Comparison of ENCODE assay signal across 24 mouse cellular contexts in genomic region chr6:54941149-54941548, GRCm38 (mm10). TPM values are rescaled to one million over a fixed set of nuclear protein-coding genes. Genes with fewer than 3 reads are reported as not detected.
DNase-seq lines count a peak whose midpoint lies in the region; ATAC-seq and TF ChIP-seq lines count a peak whose summit lies in the region.
"Had no signal": no experiment of that assay in that cellular context is flagged by ENCODE, and none has a peak within 500 bp of the region (broad histone marks: within the 10 kb centered on the region; RNA-seq: fewer than 3 reads in every experiment).

No protein-coding gene starts in this region.

- no peaks in the 10 kb centered on the region for H3K9me3 ChIP-seq in hindbrain, embryonic 12.5 days (replicated peaks)
- H3K9me3 ChIP-seq in forebrain, embryonic 14.5 days (replicated peaks; ENCODE audit: control insufficient read depth, low read length) = no peaks in the 10 kb centered on the region
- H3K9me3 ChIP-seq: embryonic facial prominence, embryonic 13.5 days; embryonic facial prominence, embryonic 15.5 days; forebrain, embryonic 10.5 days; forebrain, embryonic 12.5 days; forebrain, embryonic 15.5 days had no signal

- peak overlapping the region; percentile 15 for H3K27ac ChIP-seq in bone marrow macrophage, adult 2 months (ENCODE audit: insufficient read depth, low read depth, low read length)
- peak overlapping the region; percentile 63; the same call in 1 of the 2 replicates for H3K27ac ChIP-seq in brown adipose tissue, adult 24 weeks (replicated peaks; ENCODE audit: low read depth, low read length)
- H3K27ac ChIP-seq in hindbrain, embryonic 12.5 days = no peak overlapping the region
- H3K27ac ChIP-seq in forebrain, embryonic 14.5 days (ENCODE audit: low read depth, low read length) = no peak overlapping the region
- H3K27ac ChIP-seq: embryonic facial prominence, embryonic 13.5 days; embryonic facial prominence, embryonic 15.5 days; forebrain, embryonic 10.5 days; forebrain, embryonic 12.5 days; forebrain, embryonic 15.5 days had no signal

- no peak for TF ChIP-seq POLR2A in bone marrow macrophage, adult 2 months (IDR thresholded peaks at IDR 0.05; ENCODE audit: borderline replicate concordance, low read depth, low read length)

- TF ChIP-seq CTCF in bone marrow macrophage, adult 2 months (IDR thresholded peaks at IDR 0.05; ENCODE audit: low read depth, low read length) = no peak

- peaks cover 43% of the 10 kb centered on the region for H3K4me1 ChIP-seq in bone marrow macrophage, adult 2 months (ENCODE audit: control insufficient read depth, insufficient read depth, low read length)
- peaks cover 29% of the 10 kb centered on the region for H3K4me1 ChIP-seq in brown adipose tissue, adult 24 weeks (ENCODE audit: control insufficient read depth, insufficient read depth, insufficient read length, low read length)
- 0 out of 2 replicates have a peak, but pooled peaks cover 6% of the 10 kb centered on the region for H3K4me1 ChIP-seq in hindbrain, embryonic 12.5 days
- H3K4me1 ChIP-seq in forebrain, embryonic 14.5 days (ENCODE audit: control insufficient read depth, insufficient read depth, low read length) = no peaks in the 10 kb centered on the region
- H3K4me1 ChIP-seq: forebrain, embryonic 12.5 days; forebrain, embryonic 15.5 days had no signal

- no peak for DNase-seq in forebrain, embryonic 14.5 days (ENCODE audit: low spot score)
- no peak for DNase-seq in frontal cortex, postnatal 10 days (ENCODE audit: low spot score in 2 of 2)
- DNase-seq: adrenal gland, adult 2 months; adrenal gland, postnatal 10 days; adrenal gland, postnatal 25 days; cerebellum, adult 11 months; cerebellum, adult 18-20 months; cerebellum, adult 8-10 months; cerebellum, adult 9-11 months; cerebellum, postnatal 14 days; cerebellum, postnatal 36 days; embryo, embryonic 11 days; forebrain, postnatal 0 days had no signal

- H3K9ac ChIP-seq in hindbrain, embryonic 12.5 days = no peak overlapping the region
- no peak overlapping the region for H3K9ac ChIP-seq in forebrain, embryonic 14.5 days (ENCODE audit: low read length)
- H3K9ac ChIP-seq: embryonic facial prominence, embryonic 13.5 days; embryonic facial prominence, embryonic 15.5 days; forebrain, embryonic 12.5 days; forebrain, embryonic 15.5 days; forebrain, postnatal 0 days had no signal

- 96% methylated on average over 6 of the region's 6 CpGs for WGBS in hindbrain, embryonic 12.5 days
- WGBS in forebrain, embryonic 14.5 days = 94% methylated on average over 6 of the region's 6 CpGs

- no peak overlapping the region for H3K4me2 ChIP-seq in hindbrain, embryonic 12.5 days (replicated peaks)
- H3K4me2 ChIP-seq in forebrain, embryonic 14.5 days (ENCODE audit: low read length) = no peak overlapping the region
- H3K4me2 ChIP-seq: embryonic facial prominence, embryonic 13.5 days; embryonic facial prominence, embryonic 15.5 days; forebrain, embryonic 12.5 days; forebrain, embryonic 15.5 days had no signal

- no peaks in the 10 kb centered on the region for H3K36me3 ChIP-seq in hindbrain, embryonic 12.5 days
- no peaks in the 10 kb centered on the region for H3K36me3 ChIP-seq in forebrain, embryonic 14.5 days (ENCODE audit: control insufficient read depth, insufficient read depth, low read length)
- H3K36me3 ChIP-seq: forebrain, embryonic 10.5 days; forebrain, embryonic 12.5 days; forebrain, embryonic 15.5 days had no signal

- peak; percentile 70 for ATAC-seq in megakaryocyte, adult 5-6 weeks (ENCODE audit: poor library complexity, severe bottlenecking)
- ATAC-seq in monocyte, adult 5-6 weeks (replicated peaks; ENCODE audit: insufficient number of reproducible peaks, low FRiP score, low TSS enrichment, poor library complexity, severe bottlenecking) = 0 out of 2 replicates have a peak, but pooled peaks have one; percentile 45
- ATAC-seq in hindbrain, embryonic 12.5 days (ENCODE audit: low FRiP score) = no peak
- ATAC-seq in forebrain, embryonic 14.5 days = no peak
- ATAC-seq: forebrain, embryonic 15.5 days; forebrain, postnatal 0 days had no signal

- H3K27me3 ChIP-seq in hindbrain, embryonic 12.5 days = peaks cover 26% of the 10 kb centered on the region
- peaks cover 6% of the 10 kb centered on the region; the same call in 1 of the 2 replicates for H3K27me3 ChIP-seq in forebrain, embryonic 14.5 days (replicated peaks; ENCODE audit: control insufficient read depth, insufficient read depth, low read length)

- no peak overlapping the region for H3K4me3 ChIP-seq in bone marrow macrophage, adult 2 months (ENCODE audit: insufficient read depth, low read length)
- no peak overlapping the region for H3K4me3 ChIP-seq in brown adipose tissue, adult 24 weeks (ENCODE audit: insufficient read depth, low read depth, low read length)
- H3K4me3 ChIP-seq in hindbrain, embryonic 12.5 days = no peak overlapping the region
- H3K4me3 ChIP-seq in forebrain, embryonic 14.5 days (ENCODE audit: low read depth, low read length) = no peak overlapping the region
- H3K4me3 ChIP-seq: embryonic facial prominence, embryonic 13.5 days; embryonic facial prominence, embryonic 15.5 days; erythroblast, embryonic 14.5 days; forebrain, embryonic 10.5 days; forebrain, embryonic 12.5 days; forebrain, embryonic 15.5 days had no signal

RNA-seq across cellular contexts. Expression of gene Nod1, which starts 31.3 kb away (rescaled TPM):
- polyA plus RNA-seq in bone marrow macrophage, adult 2 months (2012; ENCODE audit: insufficient read depth, insufficient read length, missing spikeins) = 18.2 and 23.9 TPM in 2 replicates
- polyA plus RNA-seq in brown adipose tissue, adult 24 weeks (2012; ENCODE audit: insufficient read depth, insufficient read length, missing spikeins) = 6.7 and 7.0 TPM in 2 replicates
- total RNA-seq in megakaryocyte, adult 5-6 weeks (2015) = 10.8 and 11.1 TPM in 2 replicates
- 12.2 and 18.5 TPM in 2 replicates for total RNA-seq in megakaryocyte, adult 5-6 weeks (2017)
- total RNA-seq in monocyte, adult 5-6 weeks (2017) = 63.0 to 110 TPM (median 64.7 TPM) in 3 replicates
- 4.8 and 5.1 TPM in 2 replicates for polyA plus RNA-seq in hindbrain, embryonic 12.5 days (2016; fragmentation: Nextera tagmentation; extraction: Ambion mirVana)
- polyA plus RNA-seq in forebrain, embryonic 14.5 days (2014; fragmentation: Nextera tagmentation; extraction: Ambion mirVana) = 1.5 and 1.8 TPM in 2 replicates

RNA-seq across cellular contexts. Expression of gene Ggct, which starts 51.6 kb away (rescaled TPM):
- polyA plus RNA-seq in bone marrow macrophage, adult 2 months (2012; ENCODE audit: insufficient read depth, insufficient read length, missing spikeins) = 5.1 and 8.7 TPM in 2 replicates
- 8.8 and 16.8 TPM in 2 replicates for polyA plus RNA-seq in brown adipose tissue, adult 24 weeks (2012; ENCODE audit: insufficient read depth, insufficient read length, missing spikeins)
- total RNA-seq in megakaryocyte, adult 5-6 weeks (2015) = 3.5 and 7.0 TPM in 2 replicates
- 4.9 and 14.4 TPM in 2 replicates for total RNA-seq in megakaryocyte, adult 5-6 weeks (2017)
- 65.5 to 105 TPM (median 85.7 TPM) in 3 replicates for total RNA-seq in monocyte, adult 5-6 weeks (2017)
- polyA plus RNA-seq in hindbrain, embryonic 12.5 days (2016; fragmentation: Nextera tagmentation; extraction: Ambion mirVana) = 12.2 and 17.9 TPM in 2 replicates
- polyA plus RNA-seq in forebrain, embryonic 14.5 days (2014; fragmentation: Nextera tagmentation; extraction: Ambion mirVana) = 14.9 and 15.3 TPM in 2 replicates

Comparison
In these comparisons a context has a peak if more than half of its experiments do, and no peak if none do; other contexts are left out.
1. H3K27ac ChIP-seq: peak in bone marrow macrophage, adult 2 months (single experiment) and brown adipose tissue, adult 24 weeks (single experiment); none in hindbrain, embryonic 12.5 days (single experiment) and forebrain, embryonic 14.5 days (single experiment).
2. ATAC-seq: peak in megakaryocyte, adult 5-6 weeks (single experiment) and monocyte, adult 5-6 weeks (single experiment); none in hindbrain, embryonic 12.5 days (single experiment) and forebrain, embryonic 14.5 days (single experiment).